Mouse (Mus musculus): ENCODE measurements around the gene Asb2.

GRCm38 (mm10) chr12:103328448-103329191 lies 27.2 kb downstream of the Asb2 start:
- TF ChIP-seq CTCF (IDR thresholded peaks at IDR 0.05; ENCODE audit: low read depth), result no peak
- TF ChIP-seq EP300 (IDR thresholded peaks at IDR 0.05; ENCODE audit: low read depth), result no peak
